Mouse (Mus musculus) heart, postnatal 0 days (tissue): Measurements from ENCODE around the gene Ccr1l1. TPM values are rescaled to one million over a fixed set of nuclear protein-coding genes. Genes with fewer than 3 reads are reported as not detected.

Experiments
- ATAC-seq: fragments of 200-750 bp; cut with Nextera tagmentation; 2 replicates; pipeline ENCODE4 v1.8.0; 2017; ENCODE audit warnings: low read depth, moderate number of reproducible peaks, moderate library complexity; ENCODE audit not compliant: insufficient read depth
- DNase-seq: peaks from one replicate; pipeline ENCODE4 v3.0.0-alpha.2; 2016; ENCODE audit warnings: low spot score
- H3K27ac ChIP-seq: fragments of 300-500 bp; sonication (generic); 2 replicates; pipeline ENCODE4 v1.5.1; 2014; ENCODE audit warnings: low read depth, mild to moderate bottlenecking
- H3K27me3 ChIP-seq: fragments of 300-500 bp; sonication (generic); 2 replicates; pipeline ENCODE4 v1.6.1; 2014; ENCODE audit warnings: low read length, mixed read lengths; ENCODE audit not compliant: control insufficient read depth, insufficient read depth
- H3K36me3 ChIP-seq: fragments of 300-500 bp; sonication (generic); replicated peaks from 2 replicates; pipeline ENCODE4 v1.6.1; 2014; ENCODE audit warnings: low read length, mixed read lengths; ENCODE audit not compliant: control insufficient read depth, insufficient read depth
- H3K4me1 ChIP-seq: fragments of 300-500 bp; sonication (generic); 2 replicates; pipeline ENCODE4 v1.6.1; 2014; ENCODE audit warnings: antibody characterized with exemption; ENCODE audit not compliant: control insufficient read depth, insufficient read depth
- H3K4me2 ChIP-seq: fragments of 300-500 bp; sonication (generic); 2 replicates; pipeline ENCODE4 v1.6.1; 2014; ENCODE audit warnings: low read depth, mild to moderate bottlenecking, low read length, moderate library complexity
- H3K4me3 ChIP-seq: fragments of 300-500 bp; sonication (generic); 2 replicates; pipeline ENCODE4 v1.5.1; 2014; ENCODE audit warnings: low read depth, low read length
- H3K9ac ChIP-seq: fragments of 300-500 bp; sonication (generic); replicated peaks from 2 replicates; pipeline ENCODE4 v1.6.1; 2014; ENCODE audit warnings: low read depth, low read length, mixed read lengths
- H3K9me3 ChIP-seq: fragments of 300-500 bp; sonication (generic); replicated peaks from 2 replicates; pipeline ENCODE4 v1.6.1; 2016; ENCODE audit warnings: low read length; ENCODE audit not compliant: control insufficient read depth
- CTCF ChIP-seq: IDR thresholded peaks from 2 replicates; pipeline ENCODE4 v1.5.1; 2016; ENCODE audit warnings: antibody characterized with exemption, control low read depth, low read depth
- EP300 ChIP-seq: IDR thresholded peaks from 2 replicates; pipeline ENCODE4 v1.6.1; 2016; ENCODE audit warnings: antibody characterized with exemption, low read depth
- WGBS: fragments of 180-500 bp; shearing (Covaris S2); extraction: QIAGEN DNeasy Blood & Tissue Kit; methylation state at CpG from one replicate; pipeline ENCODE4 v1.1.7; 2014; 5-methylcytosine and 5-hydroxymethylcytosine counted together
- polyA plus RNA-seq: library from polyadenylated mRNA; unstranded; fragments of >200 nt; fragmentation: Nextera tagmentation; extraction: Ambion mirVana; gene quantifications from 2 replicates; pipeline ENCODE4 v1.2.1, GENCODE M21; 2015
- total RNA-seq: library from RNA; depleted of rRNA; stranded (reverse); fragments of >200 nt; gene quantifications from 2 replicates; pipeline ENCODE4 v1.2.3, GENCODE M21; 2014; ENCODE audit warnings: low replicate concordance

Ccr1l1 gene
- total and polyA plus RNA-seq, 2 experiments from 2014 or later: not detected

DNA sequence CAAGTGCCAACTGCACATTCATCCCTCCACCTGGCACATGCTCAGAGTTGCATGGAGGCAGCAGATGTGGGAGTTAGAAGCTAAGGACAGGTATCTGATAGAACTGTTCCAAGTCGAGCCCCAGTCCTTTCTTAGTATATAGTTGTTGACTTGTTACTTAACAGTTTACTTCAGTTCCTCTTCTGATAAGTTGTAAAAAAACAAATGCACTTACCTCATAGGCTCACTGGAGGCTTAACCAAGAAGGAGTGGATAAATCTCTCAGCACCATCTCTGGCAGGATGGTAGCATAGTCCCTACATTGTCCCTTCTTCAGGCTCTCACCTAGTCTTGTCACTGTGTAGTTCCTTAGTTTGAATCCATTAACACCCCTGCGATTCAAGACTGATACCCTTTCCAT, 34.5 kb upstream of the Ccr1l1 start:
- 52% methylated on average over 2 of the region's 2 CpGs for WGBS
- Histone ChIP-seq H3K27me3 (no peaks in the 10 kb centered on the region), H3K4me3 (no peak overlapping the region), H3K4me2 (no peak overlapping the region), H3K4me1 (no peaks in the 10 kb centered on the region), H3K27ac (no peak overlapping the region), H3K9ac (no peak overlapping the region), H3K36me3 (no peaks in the 10 kb centered on the region), H3K9me3 (no peaks in the 10 kb centered on the region)
- ATAC-seq (no peak), DNase-seq (no peak)
- TF ChIP-seq EP300: no peak
- no peak for TF ChIP-seq CTCF

GRCm38 (mm10) chr9:123999784-124000183, 21.6 kb upstream of the Ccr1l1 start:
- Histone ChIP-seq H3K9ac (no peak overlapping the region), H3K27ac (no peak overlapping the region), H3K9me3 (no peaks in the 10 kb centered on the region), H3K4me2 (no peak overlapping the region), H3K27me3 (no peaks in the 10 kb centered on the region), H3K4me3 (no peak overlapping the region), H3K4me1 (no peaks in the 10 kb centered on the region), H3K36me3 (no peaks in the 10 kb centered on the region)
- DNase-seq (no peak), ATAC-seq (no peak)
- TF ChIP-seq CTCF (no peak), EP300 (no peak)
- 69% methylated on average over 2 of the region's 2 CpGs for WGBS

DNA sequence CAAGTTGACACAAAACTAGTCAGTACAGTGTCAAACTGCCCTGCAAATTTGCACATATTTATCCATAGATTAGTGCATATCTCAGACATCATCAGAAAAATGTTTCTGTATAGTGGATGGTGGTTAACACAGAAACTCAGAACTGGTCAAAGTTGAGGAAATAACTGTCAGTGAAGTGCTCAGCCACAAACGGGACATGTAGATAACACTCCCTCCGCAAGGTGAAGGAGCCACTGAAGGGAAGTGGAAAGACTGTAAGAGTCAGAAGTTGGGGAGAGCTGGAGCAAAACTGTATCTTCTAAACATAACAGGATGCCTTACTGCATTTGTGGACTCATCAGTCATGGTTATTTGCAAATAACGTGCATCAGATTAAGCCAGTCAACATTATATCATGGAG, 19.5 kb upstream of the Ccr1l1 start:
- Histone ChIP-seq H3K27ac (no peak overlapping the region), H3K4me3 (no peak overlapping the region), H3K9ac (no peak overlapping the region), H3K9me3 (no peaks in the 10 kb centered on the region), H3K4me1 (no peaks in the 10 kb centered on the region), H3K4me2 (no peak overlapping the region), H3K27me3 (no peaks in the 10 kb centered on the region), H3K36me3 (no peaks in the 10 kb centered on the region)
- DNase-seq: no peak
- 39% methylated on average over 3 of the region's 3 CpGs for WGBS
- TF ChIP-seq EP300 (no peak), CTCF (no peak)
- no peak for ATAC-seq

GRCm38 (mm10) chr9:123991312-123991906, 13.2 kb upstream of the Ccr1l1 start:
- Histone ChIP-seq H3K4me2 (no peak overlapping the region), H3K9ac (no peak overlapping the region), H3K27me3 (no peaks in the 10 kb centered on the region), H3K36me3 (no peaks in the 10 kb centered on the region), H3K4me3 (no peak overlapping the region), H3K4me1 (no peaks in the 10 kb centered on the region), H3K27ac (no peak overlapping the region), H3K9me3 (no peaks in the 10 kb centered on the region)
- ATAC-seq: no peak
- WGBS: 20% methylated on average over 1 of the region's 1 CpGs
- TF ChIP-seq EP300: no peak
- no peak for TF ChIP-seq CTCF
- DNase-seq: no peak

- DNase-seq (no peak), ATAC-seq (no peak)
- Histone ChIP-seq H3K9ac (no peak overlapping the region), H3K27ac (no peak overlapping the region), H3K36me3 (no peaks in the 10 kb centered on the region), H3K27me3 (no peaks in the 10 kb centered on the region), H3K4me3 (no peak overlapping the region), H3K4me1 (no peaks in the 10 kb centered on the region), H3K4me2 (no peak overlapping the region), H3K9me3 (no peaks in the 10 kb centered on the region)
- TF ChIP-seq EP300 (no peak), CTCF (no peak)
- 60% methylated on average over 3 of the region's 3 CpGs for WGBS
Measured at GRCm38 (mm10) chr9:123989671-123990070, 11.5 kb upstream of the Ccr1l1 start.

DNA sequence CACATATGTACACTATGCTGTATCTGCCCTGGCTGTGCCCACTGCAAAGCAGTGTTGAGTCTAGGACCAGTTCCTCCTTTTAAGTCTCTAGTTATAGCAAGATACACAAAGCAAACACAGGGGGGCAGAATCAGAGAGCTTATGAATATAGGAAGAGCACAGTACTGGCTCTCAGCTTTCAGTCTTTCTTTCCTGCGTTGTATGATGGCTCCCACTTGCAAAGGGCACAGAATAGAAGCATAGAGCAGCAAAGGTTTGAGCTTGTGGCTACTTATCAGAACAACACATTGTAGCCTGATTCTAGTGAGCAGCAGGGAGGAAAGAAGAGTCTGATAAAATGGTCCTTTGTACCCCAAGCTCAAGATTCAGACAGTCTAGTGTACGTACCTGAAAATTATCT, 8.0 kb upstream of the Ccr1l1 start:
- no peak for ATAC-seq
- no peak for TF ChIP-seq EP300
- TF ChIP-seq CTCF: peak; percentile 23

More for the DNA sequence above, 8.0 kb upstream of the Ccr1l1 start:
- no peak for DNase-seq
- 60% methylated on average over 2 of the region's 2 CpGs for WGBS
- H3K4me3 ChIP-seq: no peak overlapping the region
- no peaks in the 10 kb centered on the region for H3K27me3 ChIP-seq
- H3K9me3 ChIP-seq: no peaks in the 10 kb centered on the region
- no peak overlapping the region for H3K4me2 ChIP-seq
- no peak overlapping the region for H3K9ac ChIP-seq
- H3K27ac ChIP-seq: no peak overlapping the region
- H3K4me1 ChIP-seq: no peaks in the 10 kb centered on the region
- H3K36me3 ChIP-seq: no peaks in the 10 kb centered on the region
